Mouse (Mus musculus) G1E (cell line): Measurements from ENCODE around the gene Gpr37l1. TPM values are rescaled to one million over a fixed set of nuclear protein-coding genes. Genes with fewer than 3 reads are reported as not detected.

Source experiments
- ATAC-seq: 2 replicates; pipeline ENCODE4 v1.8.0; 2016; ENCODE audit warnings: mild to moderate bottlenecking; ENCODE audit not compliant: insufficient number of reproducible peaks, poor library complexity, low FRiP score, severe bottlenecking; ENCODE audit errors: extremely low read depth
- DNase-seq: peaks from one replicate; pipeline ENCODE4 v3.0.0; 2012; ENCODE audit warnings: low spot score
- H3K27me3 ChIP-seq: 2 replicates; pipeline ENCODE4 v1.6.1; 2012; ENCODE audit warnings: mild to moderate bottlenecking, low read length, inconsistent platforms; ENCODE audit not compliant: insufficient read depth
- H3K36me3 ChIP-seq: replicated peaks from 2 replicates; pipeline ENCODE3; 2012; ENCODE audit warnings: mild to moderate bottlenecking, inconsistent platforms
- H3K4me1 ChIP-seq: 2 replicates; pipeline ENCODE4 v1.6.1; 2012; ENCODE audit warnings: low read depth, low read length, inconsistent platforms, mixed read lengths; ENCODE audit not compliant: insufficient read depth
- H3K4me3 ChIP-seq: 2 replicates; pipeline ENCODE4 v1.5.1; 2012; ENCODE audit warnings: low read depth, mild to moderate bottlenecking, inconsistent platforms, low read length, moderate library complexity, mixed read lengths
- H3K9me3 ChIP-seq: replicated peaks from 2 replicates; pipeline ENCODE4 v1.6.1; 2012; ENCODE audit warnings: inconsistent platforms
- CTCF ChIP-seq: IDR thresholded peaks from 2 replicates; pipeline ENCODE4 v1.5.1; 2012; ENCODE audit warnings: low read depth, low read length, inconsistent platforms, mixed read lengths
- GATA1 ChIP-seq: IDR thresholded peaks from 2 replicates; pipeline ENCODE4 v1.6.1; 2012; ENCODE audit warnings: borderline replicate concordance, low read length, inconsistent platforms, mixed read lengths
- GATA2 ChIP-seq: IDR thresholded peaks from 2 replicates; pipeline ENCODE4 v1.6.1; 2012; ENCODE audit warnings: low read depth, low read length, inconsistent platforms, borderline replicate concordance
- POLR2AphosphoS5 ChIP-seq: IDR thresholded peaks from 2 replicates; pipeline ENCODE4 v1.6.1; 2012; ENCODE audit warnings: low read depth, low read length, inconsistent platforms; ENCODE audit not compliant: insufficient replicate concordance
- TAL1 ChIP-seq: conservative IDR thresholded peaks from 2 replicates; pipeline ENCODE4 v1.6.1; 2012; ENCODE audit warnings: low read depth, low read length, inconsistent platforms, mixed read lengths
- polyA plus RNA-seq: library from polyadenylated mRNA; stranded (reverse); fragments of >175 nt; gene quantifications from 2 replicates; pipeline ENCODE4 v1.2.3, GENCODE M21; 2012
- total RNA-seq, 2 experiments: library from RNA; stranded (forward) in 1 of 2; stranded (reverse) in 1 of 2; fragments of 200-1000 nt in 1 of 2; fragments of >200 nt in 1 of 2; fragmentation: Nextera tagmentation in 1 of 2; gene quantifications; 2 replicates each; pipeline ENCODE4 v1.2.3; 2014 to 2017

Gene Gpr37l1
- total RNA-seq (2014; fragmentation: Nextera tagmentation) (not detected in 2 replicates), total RNA-seq (2017) (0.05 TPM in 1 of 2 replicates, not detected in the other), polyA plus RNA-seq (not detected in 2 replicates)

DNA sequence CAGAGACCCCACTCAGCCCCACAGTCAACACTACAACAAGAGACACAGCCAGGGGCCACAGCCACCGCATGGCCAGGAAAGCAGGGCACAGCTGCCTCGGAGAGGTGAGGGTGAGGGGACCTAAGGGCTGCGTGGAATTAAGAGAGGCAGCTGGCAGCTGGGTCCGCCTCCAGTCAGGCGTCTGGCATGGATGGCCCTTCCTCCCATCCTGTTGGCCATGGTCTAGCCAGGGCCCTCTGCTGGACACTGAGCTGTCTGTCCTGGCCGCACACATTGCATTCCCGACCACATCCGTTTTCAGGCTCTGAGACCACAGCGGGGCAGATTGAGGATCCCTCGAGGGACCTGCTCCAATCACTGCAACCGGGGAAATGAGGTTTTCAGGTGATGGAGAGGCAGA is at the start of gene Gpr37l1:
TSS of gene Gpr37l1 (minus strand) at position 247 of the 400 bp plus-strand sequence.
- Histone ChIP-seq H3K4me1 (no peaks in the 10 kb centered on the region), H3K9me3 (no peaks in the 10 kb centered on the region), H3K27me3 (peaks cover 24% of the 10 kb centered on the region), H3K4me3 (no peak within 1 kb of the TSS), H3K36me3 (no peaks in the 10 kb centered on the region)
- TF ChIP-seq POLR2AphosphoS5 (no peak), TAL1 (no peak), GATA2 (no peak), GATA1 (no peak), CTCF (no peak)
- ATAC-seq (no peak), DNase-seq (no peak)

DNA sequence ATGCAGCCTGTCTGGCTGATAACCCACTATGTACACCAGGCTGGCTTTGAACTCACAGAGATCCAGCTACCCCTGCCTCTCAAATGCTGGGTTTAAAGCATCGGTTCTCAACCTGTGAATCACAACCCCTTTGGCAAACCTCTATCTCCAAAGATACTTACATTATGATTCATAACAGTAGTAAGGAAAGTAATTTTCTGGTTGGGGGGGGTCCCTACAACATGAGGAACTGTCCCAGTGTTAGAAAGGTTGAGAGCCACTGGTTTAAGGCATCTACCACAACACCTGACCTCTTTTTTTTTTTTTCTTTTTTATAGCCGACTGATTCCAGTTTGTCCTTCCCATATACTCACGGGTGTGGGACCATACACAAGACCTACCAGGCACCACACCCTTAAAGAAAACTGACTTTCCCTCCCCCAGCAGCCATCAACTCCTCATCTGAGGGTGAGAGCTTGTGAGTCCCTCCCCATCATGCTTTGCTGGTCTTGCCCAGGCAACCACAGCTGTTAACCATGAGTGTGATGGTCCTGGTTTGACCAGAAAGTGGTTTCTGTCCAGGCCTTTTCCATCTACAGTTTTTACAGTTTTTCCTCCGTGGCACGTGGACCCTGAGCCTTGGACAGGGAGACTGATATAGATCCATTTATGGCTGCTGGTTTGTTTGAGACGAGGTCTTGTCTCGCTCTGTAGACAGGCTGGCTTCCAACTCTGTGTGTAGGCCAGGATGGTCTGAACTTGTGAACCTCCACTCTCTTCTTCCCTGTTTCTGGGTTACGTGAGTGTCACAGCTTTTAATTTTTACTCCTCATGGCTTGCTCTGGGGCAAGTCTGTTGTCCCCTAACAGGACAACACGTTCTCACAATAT is 46.5 kb upstream of the Gpr37l1 start:
- no peak for DNase-seq
- no peaks in the 10 kb centered on the region for H3K36me3 ChIP-seq
- H3K27me3 ChIP-seq: peaks cover 12% of the 10 kb centered on the region
- ATAC-seq: no peak
- no peaks in the 10 kb centered on the region for H3K9me3 ChIP-seq
- TF ChIP-seq GATA1 (no peak), POLR2AphosphoS5 (no peak), TAL1 (no peak), GATA2 (no peak), CTCF (no peak)
- no peak overlapping the region for H3K4me3 ChIP-seq
- peaks cover 18% of the 10 kb centered on the region for H3K4me1 ChIP-seq

DNA sequence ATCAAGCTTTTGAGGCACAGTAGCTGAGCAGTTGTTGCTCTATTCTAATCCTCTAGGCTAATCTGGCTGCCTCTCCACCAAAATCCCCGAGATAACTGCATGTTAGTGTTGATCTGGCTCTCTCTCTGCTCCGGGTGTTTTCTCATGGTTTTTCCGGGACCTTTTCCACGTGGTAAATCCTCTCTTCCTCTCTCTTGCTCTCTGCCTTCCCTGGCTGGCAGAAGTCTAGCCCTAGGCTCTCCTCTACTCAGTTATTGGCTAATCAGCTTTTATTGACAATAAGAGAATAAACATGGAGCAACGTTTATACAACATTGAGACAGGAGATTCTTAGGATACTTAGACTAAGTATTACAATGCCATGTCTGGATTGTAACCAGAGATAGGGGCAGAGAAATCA is 42.9 kb upstream of the Gpr37l1 start:
- Histone ChIP-seq H3K36me3 (no peaks in the 10 kb centered on the region), H3K27me3 (peaks cover 8% of the 10 kb centered on the region), H3K4me1 (peaks cover 31% of the 10 kb centered on the region), H3K9me3 (no peaks in the 10 kb centered on the region), H3K4me3 (no peak overlapping the region)
- TF ChIP-seq POLR2AphosphoS5 (no peak), CTCF (no peak), GATA2 (no peak), TAL1 (no peak), GATA1 (no peak)
- ATAC-seq: no peak
- no peak for DNase-seq

- no peak overlapping the region for H3K4me3 ChIP-seq
- no peaks in the 10 kb centered on the region for H3K36me3 ChIP-seq
- TF ChIP-seq CTCF (no peak), POLR2AphosphoS5 (no peak), GATA1 (no peak)
- ATAC-seq (no peak), DNase-seq (no peak)
- no peaks in the 10 kb centered on the region for H3K9me3 ChIP-seq
- peaks cover 48% of the 10 kb centered on the region for H3K4me1 ChIP-seq
- H3K27me3 ChIP-seq: no peaks in the 10 kb centered on the region; the same call in none of the 2 replicates
Observed at GRCm38 (mm10) chr1:135208716-135209115, 41.2 kb upstream of the Gpr37l1 start.

- no peak for TF ChIP-seq TAL1
- TF ChIP-seq GATA1: no peak
- TF ChIP-seq CTCF: no peak
- TF ChIP-seq POLR2AphosphoS5: no peak
- TF ChIP-seq GATA2: no peak
- H3K4me3 ChIP-seq: no peak overlapping the region
- ATAC-seq (no peak), DNase-seq (no peak)
- no peaks in the 10 kb centered on the region for H3K9me3 ChIP-seq
- no peaks in the 10 kb centered on the region for H3K36me3 ChIP-seq
- no peaks in the 10 kb centered on the region; the same call in 1 of the 2 replicates for H3K27me3 ChIP-seq
- peaks cover 53% of the 10 kb centered on the region for H3K4me1 ChIP-seq
Observed at GRCm38 (mm10) chr1:135206586-135207339, 39.3 kb upstream of the Gpr37l1 start.

DNA sequence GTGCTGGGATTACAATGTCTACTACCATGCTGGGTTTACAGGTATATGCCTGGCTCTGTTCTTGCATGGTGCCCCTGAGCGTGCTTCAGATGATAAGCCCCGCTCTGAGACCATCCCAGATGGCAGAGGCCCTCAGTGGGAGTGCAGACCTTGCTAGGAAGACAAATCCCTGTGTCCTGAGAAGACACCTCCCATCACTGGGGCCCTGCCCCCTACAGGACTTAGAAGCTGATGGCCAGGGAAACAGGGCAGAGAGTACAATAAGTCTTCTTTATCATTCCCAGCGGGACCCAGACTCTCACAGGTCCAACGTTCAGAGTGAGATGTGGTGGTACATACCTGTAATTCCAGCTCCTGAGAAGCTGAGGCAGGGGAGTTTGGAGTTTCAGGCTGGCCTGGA is 37.8 kb upstream of the Gpr37l1 start:
- H3K36me3 ChIP-seq: no peaks in the 10 kb centered on the region
- peaks cover 50% of the 10 kb centered on the region for H3K4me1 ChIP-seq
- no peaks in the 10 kb centered on the region; the same call in 1 of the 2 replicates for H3K27me3 ChIP-seq
- DNase-seq (no peak), ATAC-seq (no peak)
- no peaks in the 10 kb centered on the region for H3K9me3 ChIP-seq
- H3K4me3 ChIP-seq: no peak overlapping the region; the same call in 1 of the 2 replicates
- TF ChIP-seq GATA1 (no peak), TAL1 (no peak), GATA2 (no peak), POLR2AphosphoS5 (no peak), CTCF (no peak)
